Mouse (Mus musculus): ENCODE measurements around the gene Ttc7b. TPM values are rescaled to one million over a fixed set of nuclear protein-coding genes. Genes with fewer than 3 reads are reported as not detected.

The Ttc7b gene
- total and polyA plus RNA-seq, 3 experiments, result 21.1 to 33.9 (median 26.8) TPM

DNA sequence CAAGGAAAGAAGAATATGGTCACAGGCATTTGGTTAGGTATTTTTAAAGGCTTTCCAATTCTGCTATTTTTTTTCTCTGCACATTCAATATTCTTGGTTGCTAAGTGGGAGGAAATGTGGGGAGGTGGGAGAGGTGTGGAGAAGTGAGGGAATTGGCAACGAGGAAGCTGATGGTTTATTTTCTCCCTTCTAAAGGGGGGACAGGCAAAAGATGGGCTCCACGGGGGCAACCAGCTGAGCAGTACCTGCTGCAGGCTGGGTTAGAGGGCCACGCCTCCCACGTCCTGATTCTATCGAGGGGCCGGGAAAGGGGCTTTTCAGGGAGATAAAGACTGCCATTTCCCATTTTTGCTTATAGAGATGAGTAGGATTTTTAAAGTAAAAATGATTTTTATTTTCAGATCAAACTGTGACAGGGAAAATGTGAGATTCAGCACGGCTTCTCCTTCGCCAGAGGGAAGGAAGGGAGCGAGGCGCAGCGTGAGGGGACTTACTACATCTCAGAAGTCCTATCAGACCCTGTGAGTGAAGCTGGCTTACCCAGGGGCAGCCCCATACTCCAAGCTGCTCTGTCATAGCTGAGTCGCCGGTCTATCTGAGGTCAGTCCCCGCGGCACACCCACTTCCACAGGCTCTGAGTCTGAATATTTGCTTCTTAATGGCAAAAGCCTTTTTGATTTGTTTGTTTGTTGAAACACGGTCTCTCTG is 167.4 kb downstream of the Ttc7b start:
- DNase-seq (ENCODE audit: low spot score) (no peak), ATAC-seq (ENCODE audit: extremely low read depth, insufficient number of reproducible peaks, low FRiP score, poor library complexity, severe bottlenecking) (no peak)

DNA sequence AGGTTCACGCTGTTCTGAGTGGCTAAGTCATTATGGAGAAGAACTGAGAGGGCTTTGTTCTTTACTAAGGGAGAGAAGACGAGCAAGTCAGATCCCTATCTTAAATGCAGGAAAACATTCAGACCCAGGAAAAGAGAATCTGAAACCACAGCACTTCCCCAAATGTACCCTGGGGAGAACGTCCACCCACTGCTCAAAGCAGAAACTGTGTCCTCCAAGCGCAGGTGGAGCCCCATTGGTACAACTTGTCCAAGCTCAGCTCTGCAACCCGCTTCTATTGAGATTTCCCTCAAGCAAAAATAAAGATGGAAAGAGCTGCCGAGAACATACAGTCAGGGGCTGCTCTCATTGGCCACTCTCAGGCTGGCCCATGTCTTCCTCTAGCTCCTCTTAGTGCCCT is 168.5 kb downstream of the Ttc7b start:
- Histone ChIP-seq H3K27me3 (ENCODE audit: insufficient read depth, low read length) (peaks cover 29% of the 10 kb centered on the region), H3K4me3 (ENCODE audit: low read depth, low read length) (no peak overlapping the region), H3K4me1 (ENCODE audit: insufficient read depth, low read depth, low read length) (no peaks in the 10 kb centered on the region), H3K36me3 (replicated peaks) (no peaks in the 10 kb centered on the region), H3K9me3 (replicated peaks) (no peaks in the 10 kb centered on the region)
- ATAC-seq (ENCODE audit: extremely low read depth, insufficient number of reproducible peaks, low FRiP score, poor library complexity, severe bottlenecking) (no peak; the same call in 1 of the 2 replicates), DNase-seq (ENCODE audit: low spot score) (no peak)
- TF ChIP-seq POLR2AphosphoS5 (IDR thresholded peaks at IDR 0.05; ENCODE audit: insufficient replicate concordance, low read depth, low read length) (no peak), GATA2 (IDR thresholded peaks at IDR 0.05; ENCODE audit: borderline replicate concordance, low read depth, low read length) (no peak), GATA1 (IDR thresholded peaks at IDR 0.05; ENCODE audit: borderline replicate concordance, low read length) (no peak), TAL1 (conservative IDR thresholded peaks at IDR 0.05; ENCODE audit: low read depth, low read length) (no peak), CTCF (IDR thresholded peaks at IDR 0.05; ENCODE audit: low read depth, low read length) (no peak)

More for the DNA sequence above, 167.4 kb downstream of the Ttc7b start:
- no peak for TF ChIP-seq POLR2AphosphoS5 (IDR thresholded peaks at IDR 0.05; ENCODE audit: insufficient replicate concordance, low read depth, low read length)
- TF ChIP-seq CTCF (IDR thresholded peaks at IDR 0.05; ENCODE audit: low read depth, low read length), result no peak
- no peak for TF ChIP-seq TAL1 (conservative IDR thresholded peaks at IDR 0.05; ENCODE audit: low read depth, low read length)
- TF ChIP-seq GATA2 (IDR thresholded peaks at IDR 0.05; ENCODE audit: borderline replicate concordance, low read depth, low read length), result no peak
- no peak for TF ChIP-seq GATA1 (IDR thresholded peaks at IDR 0.05; ENCODE audit: borderline replicate concordance, low read length)
- Histone ChIP-seq H3K9me3 (replicated peaks) (no peaks in the 10 kb centered on the region), H3K4me3 (ENCODE audit: low read depth, low read length) (no peak overlapping the region), H3K36me3 (replicated peaks) (peaks cover 2% of the 10 kb centered on the region), H3K27me3 (ENCODE audit: insufficient read depth, low read length) (peaks cover 33% of the 10 kb centered on the region), H3K4me1 (ENCODE audit: insufficient read depth, low read depth, low read length) (no peaks in the 10 kb centered on the region)

DNA sequence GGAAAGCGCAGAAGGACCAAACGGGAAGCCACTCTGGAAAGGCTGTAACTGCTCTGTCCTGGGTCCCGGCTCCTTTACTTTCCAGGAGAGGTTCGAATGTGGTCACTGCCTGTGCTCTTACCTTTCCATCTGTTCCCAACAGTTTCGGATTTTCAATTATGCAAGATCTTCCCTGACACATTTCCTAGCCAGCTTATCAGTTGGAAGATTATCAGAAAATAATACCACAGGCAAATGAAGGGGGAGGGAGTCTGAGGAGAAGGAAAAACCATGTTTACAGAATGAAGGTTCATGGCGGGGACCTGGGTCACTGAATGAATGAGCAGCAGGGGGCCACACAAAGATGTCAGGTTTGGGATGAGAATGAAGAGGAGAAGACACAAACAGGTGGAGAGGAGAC is 177.1 kb downstream of the Ttc7b start:
- Histone ChIP-seq H3K4me3 (ENCODE audit: low read depth, low read length) (no peak overlapping the region), H3K4me1 (ENCODE audit: insufficient read depth, low read depth, low read length) (no peaks in the 10 kb centered on the region; the same call in 1 of the 2 replicates), H3K9me3 (replicated peaks) (no peaks in the 10 kb centered on the region), H3K27me3 (ENCODE audit: insufficient read depth, low read length) (peaks cover 27% of the 10 kb centered on the region), H3K36me3 (replicated peaks) (peaks cover 2% of the 10 kb centered on the region)
- ATAC-seq (ENCODE audit: extremely low read depth, insufficient number of reproducible peaks, low FRiP score, poor library complexity, severe bottlenecking) (no peak), DNase-seq (ENCODE audit: low spot score) (no peak)
- TF ChIP-seq GATA1 (IDR thresholded peaks at IDR 0.05; ENCODE audit: borderline replicate concordance, low read length) (no peak), TAL1 (conservative IDR thresholded peaks at IDR 0.05; ENCODE audit: low read depth, low read length) (no peak), CTCF (IDR thresholded peaks at IDR 0.05; ENCODE audit: low read depth, low read length) (no peak), GATA2 (IDR thresholded peaks at IDR 0.05; ENCODE audit: borderline replicate concordance, low read depth, low read length) (no peak), POLR2AphosphoS5 (IDR thresholded peaks at IDR 0.05; ENCODE audit: insufficient replicate concordance, low read depth, low read length) (no peak)

DNA sequence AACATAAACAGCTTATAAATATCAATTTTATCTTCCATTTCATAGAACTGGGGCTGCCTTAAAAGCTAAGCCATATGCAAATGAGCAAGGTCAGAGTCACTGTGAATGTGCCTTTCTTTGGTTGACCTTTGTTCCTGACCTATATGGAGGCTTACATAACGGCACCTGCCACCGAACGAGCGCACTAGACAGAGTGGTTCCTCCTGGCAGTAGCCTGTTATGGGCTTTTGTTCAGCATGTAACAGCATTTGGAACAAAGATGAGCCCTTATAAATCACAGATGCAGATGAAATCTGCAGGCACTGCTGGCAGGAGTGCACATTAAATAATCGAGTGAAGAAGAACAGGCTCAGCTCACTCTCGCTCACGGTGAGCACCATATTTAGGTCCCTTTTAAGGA is 179.0 kb downstream of the Ttc7b start:
- ATAC-seq (ENCODE audit: extremely low read depth, insufficient number of reproducible peaks, low FRiP score, poor library complexity, severe bottlenecking), result no peak
- DNase-seq (ENCODE audit: low spot score), result no peak
- H3K4me3 ChIP-seq (ENCODE audit: low read depth, low read length), result no peak overlapping the region
- no peaks in the 10 kb centered on the region for H3K9me3 ChIP-seq (replicated peaks)
- peaks cover 2% of the 10 kb centered on the region for H3K36me3 ChIP-seq (replicated peaks)
- TF ChIP-seq GATA2 (IDR thresholded peaks at IDR 0.05; ENCODE audit: borderline replicate concordance, low read depth, low read length) (no peak), POLR2AphosphoS5 (IDR thresholded peaks at IDR 0.05; ENCODE audit: insufficient replicate concordance, low read depth, low read length) (no peak), TAL1 (conservative IDR thresholded peaks at IDR 0.05; ENCODE audit: low read depth, low read length) (no peak), GATA1 (IDR thresholded peaks at IDR 0.05; ENCODE audit: borderline replicate concordance, low read length) (no peak), CTCF (IDR thresholded peaks at IDR 0.05; ENCODE audit: low read depth, low read length) (no peak)
- H3K27me3 ChIP-seq (ENCODE audit: insufficient read depth, low read length), result peaks cover 31% of the 10 kb centered on the region
- peaks cover 2% of the 10 kb centered on the region for H3K4me1 ChIP-seq (ENCODE audit: insufficient read depth, low read depth, low read length)

DNA sequence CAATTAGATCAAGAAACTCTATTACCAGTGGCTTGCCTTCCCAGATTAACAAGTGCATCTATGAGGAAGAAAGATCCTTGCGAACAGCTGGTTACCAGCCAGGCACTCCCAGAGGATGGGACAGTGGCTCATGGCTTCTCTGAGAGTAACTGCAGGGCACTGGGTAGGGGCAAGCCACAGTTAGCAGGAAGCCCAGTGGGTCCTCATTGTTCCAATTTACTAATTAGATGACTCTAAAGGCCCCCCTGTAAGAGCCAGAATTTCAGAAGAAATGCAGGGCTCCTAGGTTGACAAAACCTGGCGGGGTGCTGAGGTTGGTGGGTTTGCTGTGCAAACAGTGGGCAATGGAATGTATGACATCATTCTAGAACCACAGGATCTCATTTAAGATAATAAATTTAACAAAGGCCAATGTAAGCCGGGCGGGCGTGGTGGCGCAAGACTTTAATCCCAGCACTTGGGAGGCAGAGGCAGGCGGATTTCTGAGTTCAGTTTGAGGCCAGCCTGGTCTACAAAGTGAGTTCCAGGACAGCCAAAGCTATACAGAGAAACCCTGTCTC is 179.6 kb downstream of the Ttc7b start:
- no peak for TF ChIP-seq GATA1 (IDR thresholded peaks at IDR 0.05; ENCODE audit: borderline replicate concordance, low read length)
- TF ChIP-seq CTCF (IDR thresholded peaks at IDR 0.05; ENCODE audit: low read depth, low read length), result no peak
- no peak for TF ChIP-seq GATA2 (IDR thresholded peaks at IDR 0.05; ENCODE audit: borderline replicate concordance, low read depth, low read length)
- no peak for TF ChIP-seq POLR2AphosphoS5 (IDR thresholded peaks at IDR 0.05; ENCODE audit: insufficient replicate concordance, low read depth, low read length)
- no peak for TF ChIP-seq TAL1 (conservative IDR thresholded peaks at IDR 0.05; ENCODE audit: low read depth, low read length)
- no peak overlapping the region for H3K4me3 ChIP-seq (ENCODE audit: low read depth, low read length)
- peaks cover 2% of the 10 kb centered on the region for H3K4me1 ChIP-seq (ENCODE audit: insufficient read depth, low read depth, low read length)
- H3K27me3 ChIP-seq (ENCODE audit: insufficient read depth, low read length), result peaks cover 33% of the 10 kb centered on the region
- ATAC-seq (ENCODE audit: extremely low read depth, insufficient number of reproducible peaks, low FRiP score, poor library complexity, severe bottlenecking), result no peak
- no peak for DNase-seq (ENCODE audit: low spot score)
- H3K36me3 ChIP-seq (replicated peaks), result peaks cover 2% of the 10 kb centered on the region
- H3K9me3 ChIP-seq (replicated peaks), result no peaks in the 10 kb centered on the region

DNA sequence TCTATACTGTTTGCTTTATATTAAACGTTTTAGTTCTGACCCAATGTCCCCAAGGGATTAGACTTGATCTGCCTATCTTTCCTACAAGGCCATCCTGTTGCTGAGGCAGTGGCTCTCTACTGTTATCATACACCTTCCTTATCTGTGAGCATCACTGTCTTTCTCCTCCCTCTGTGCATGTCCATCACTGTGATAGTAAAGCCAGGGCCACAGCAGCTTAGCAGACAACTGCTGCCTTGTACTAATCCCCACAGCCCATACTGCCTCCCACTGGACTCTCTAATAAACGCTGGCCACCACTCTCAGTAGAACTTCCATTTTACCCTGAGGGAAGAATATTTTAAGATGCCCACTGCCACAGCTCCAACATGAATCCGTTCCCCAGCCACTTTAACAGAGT is 182.6 kb downstream of the Ttc7b start:
- H3K4me1 ChIP-seq (ENCODE audit: insufficient read depth, low read depth, low read length), result peaks cover 2% of the 10 kb centered on the region
- no peak overlapping the region for H3K4me3 ChIP-seq (ENCODE audit: low read depth, low read length)
- DNase-seq (ENCODE audit: low spot score), result peak; percentile 18
- ATAC-seq (ENCODE audit: extremely low read depth, insufficient number of reproducible peaks, low FRiP score, poor library complexity, severe bottlenecking), result peak; percentile 52; the same call in 1 of the 2 replicates
- peaks cover 2% of the 10 kb centered on the region for H3K36me3 ChIP-seq (replicated peaks)
- TF ChIP-seq GATA1 (IDR thresholded peaks at IDR 0.05; ENCODE audit: borderline replicate concordance, low read length), result no peak
- TF ChIP-seq GATA2 (IDR thresholded peaks at IDR 0.05; ENCODE audit: borderline replicate concordance, low read depth, low read length), result no peak
- no peak for TF ChIP-seq TAL1 (conservative IDR thresholded peaks at IDR 0.05; ENCODE audit: low read depth, low read length)
- TF ChIP-seq POLR2AphosphoS5 (IDR thresholded peaks at IDR 0.05; ENCODE audit: insufficient replicate concordance, low read depth, low read length), result no peak
- no peak for TF ChIP-seq CTCF (IDR thresholded peaks at IDR 0.05; ENCODE audit: low read depth, low read length)
- no peaks in the 10 kb centered on the region for H3K9me3 ChIP-seq (replicated peaks)
- H3K27me3 ChIP-seq (ENCODE audit: insufficient read depth, low read length), result peaks cover 29% of the 10 kb centered on the region
